Mouse (Mus musculus) kidney, embryonic 16.5 days (tissue): ENCODE data around the gene Pwwp2a. TPM values are rescaled to one million over a fixed set of nuclear protein-coding genes. Genes with fewer than 3 reads are reported as not detected.

Experiments
- ATAC-seq: fragments of 200-750 bp; cut with Nextera tagmentation; 2 replicates; pipeline ENCODE4 v1.8.0; 2017; ENCODE audit warnings: moderate TSS enrichment; ENCODE audit not compliant: low FRiP score, low TSS enrichment
- H3K27ac ChIP-seq: fragments of 300-500 bp; sonication (generic); 2 replicates; pipeline ENCODE4 v1.5.1; 2014; ENCODE audit warnings: low read length
- H3K27me3 ChIP-seq: fragments of 300-500 bp; sonication (generic); 2 replicates; pipeline ENCODE4 v1.6.1; 2014; ENCODE audit warnings: low read length, control low read depth, mixed read lengths; ENCODE audit not compliant: insufficient read depth
- H3K36me3 ChIP-seq: fragments of 300-500 bp; sonication (generic); 2 replicates; pipeline ENCODE4 v1.6.1; 2014; ENCODE audit warnings: low read length, control low read depth, mixed read lengths; ENCODE audit not compliant: insufficient read depth
- H3K4me1 ChIP-seq: fragments of 300-500 bp; sonication (generic); 2 replicates; pipeline ENCODE4 v1.6.1; 2014; ENCODE audit warnings: low read length, control low read depth, mixed read lengths; ENCODE audit not compliant: insufficient read depth
- H3K4me2 ChIP-seq: fragments of 300-500 bp; sonication (generic); replicated peaks from 2 replicates; pipeline ENCODE4 v1.6.1; 2014; ENCODE audit warnings: low read depth, low read length
- H3K4me3 ChIP-seq: fragments of 300-500 bp; sonication (generic); 2 replicates; pipeline ENCODE4 v1.5.1; 2014; ENCODE audit warnings: mild to moderate bottlenecking, low read length
- H3K9ac ChIP-seq: fragments of 300-500 bp; sonication (generic); replicated peaks from 2 replicates; pipeline ENCODE4 v1.6.1; 2014; ENCODE audit warnings: low read length
- H3K9me3 ChIP-seq: fragments of 300-500 bp; sonication (generic); 2 replicates; pipeline ENCODE4 v1.6.1; 2016; ENCODE audit warnings: low read length, control low read depth
- WGBS: fragments of 180-500 bp; shearing (Covaris S2); extraction: QIAGEN DNeasy Blood & Tissue Kit; methylation state at CpG from one replicate; pipeline ENCODE4 v1.1.7; 2014; 5-methylcytosine and 5-hydroxymethylcytosine counted together
- polyA plus RNA-seq: library from polyadenylated mRNA; unstranded; fragments of >200 nt; fragmentation: Nextera tagmentation; extraction: Ambion mirVana; gene quantifications from 2 replicates; pipeline ENCODE4 v1.2.1, GENCODE M21; 2015

The Pwwp2a gene
- polyA plus RNA-seq, 1 experiment from 2014 or later: 21.0 TPM

DNA sequence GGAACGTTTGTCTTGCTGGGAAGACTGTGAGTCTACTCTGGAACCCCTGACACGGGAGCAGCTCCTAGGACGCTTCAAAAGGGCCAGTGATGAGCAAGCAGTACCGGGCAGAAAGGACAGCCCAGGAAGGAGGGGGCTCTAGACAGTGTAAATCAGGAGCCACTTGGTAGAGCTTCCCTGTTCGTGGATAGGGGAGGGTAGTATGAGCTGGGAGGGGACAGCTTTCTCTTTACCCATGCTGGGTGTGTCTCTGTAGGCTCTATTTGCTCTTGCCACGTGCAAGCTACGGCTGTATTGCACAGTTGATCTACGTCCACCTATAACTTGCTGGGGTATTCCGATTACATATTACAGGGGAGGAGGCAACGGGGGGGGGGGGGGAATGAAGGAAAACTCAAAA is 25.3 kb upstream of the Pwwp2a start:
- Histone ChIP-seq H3K4me3 (no peak overlapping the region), H3K4me2 (no peak overlapping the region)

DNA sequence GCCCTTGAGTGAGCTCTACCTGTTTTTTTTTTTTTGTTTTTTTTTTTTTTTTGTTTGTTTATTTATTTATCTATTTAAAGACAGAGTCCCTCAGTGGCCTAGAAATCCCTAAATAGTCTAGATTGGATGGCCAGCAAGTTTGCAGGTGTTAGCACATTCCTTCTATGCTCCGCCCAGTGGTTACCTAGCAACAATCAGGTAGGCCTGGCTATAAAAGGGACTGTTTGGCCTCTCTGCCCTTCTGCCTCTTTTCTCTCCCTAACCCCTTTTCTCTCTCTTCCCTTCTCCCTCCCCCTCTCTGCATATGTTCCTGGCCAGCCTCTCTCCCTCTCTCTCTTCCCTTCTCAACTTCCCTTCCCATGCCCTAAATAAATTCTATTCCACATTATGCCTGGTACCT is 23.8 kb upstream of the Pwwp2a start:
- no peaks in the 10 kb centered on the region for H3K36me3 ChIP-seq
- no peak overlapping the region for H3K4me3 ChIP-seq
- no peak overlapping the region for H3K27ac ChIP-seq
- no peak overlapping the region for H3K4me2 ChIP-seq
- no peak for ATAC-seq
- H3K4me1 ChIP-seq: peaks cover 5% of the 10 kb centered on the region; the same call in 1 of the 2 replicates
- 0 out of 2 replicates have a peak, but pooled peaks cover 2% of the 10 kb centered on the region for H3K9me3 ChIP-seq
- 78% methylated on average over 1 of the region's 1 CpGs for WGBS
- no peak overlapping the region for H3K9ac ChIP-seq
- H3K27me3 ChIP-seq: no peaks in the 10 kb centered on the region

More for the DNA sequence above, 25.3 kb upstream of the Pwwp2a start:
- ATAC-seq: peak; percentile 55
- no peak overlapping the region for H3K9ac ChIP-seq
- 30% methylated on average over 10 of the region's 10 CpGs for WGBS
- H3K36me3 ChIP-seq: no peaks in the 10 kb centered on the region
- no peak overlapping the region for H3K27ac ChIP-seq
- no peaks in the 10 kb centered on the region for H3K27me3 ChIP-seq
- H3K4me1 ChIP-seq: peaks cover 7% of the 10 kb centered on the region; the same call in 1 of the 2 replicates
- 0 out of 2 replicates have a peak, but pooled peaks cover 2% of the 10 kb centered on the region for H3K9me3 ChIP-seq

DNA sequence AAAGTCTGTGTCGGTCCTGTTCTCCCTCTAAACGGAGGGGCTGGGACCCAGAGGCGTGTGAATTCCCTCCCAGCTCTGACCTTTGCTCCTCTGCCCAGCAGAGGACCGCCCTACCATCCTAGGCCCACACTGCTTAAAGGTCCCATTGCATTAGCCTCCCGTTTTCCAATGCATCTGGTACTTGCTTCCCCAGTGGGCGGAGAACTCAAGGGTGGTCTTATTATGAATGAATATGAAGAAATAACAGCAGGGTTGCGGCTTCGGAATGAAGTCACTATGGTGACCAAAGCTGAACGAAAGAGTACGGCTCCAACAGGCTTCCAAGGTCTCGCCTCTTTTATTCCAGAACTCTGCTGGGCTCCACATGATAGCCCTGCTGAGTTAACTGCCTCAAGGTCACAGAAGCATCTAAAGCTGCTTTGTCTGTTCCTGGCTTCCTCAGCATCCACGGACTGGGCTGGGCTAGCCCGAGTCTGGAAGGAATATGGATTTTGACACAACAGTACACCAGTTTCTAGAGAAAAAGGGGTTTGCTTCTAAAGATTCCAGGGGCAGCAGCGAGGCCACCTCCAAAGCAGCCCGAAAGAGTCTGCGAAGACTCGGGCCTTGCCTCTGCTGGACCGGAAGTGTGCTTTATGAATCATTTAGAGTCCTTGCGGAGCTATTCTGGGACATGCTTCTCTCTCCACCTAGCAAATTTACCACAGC is 14.6 kb upstream of the Pwwp2a start:
- no peaks in the 10 kb centered on the region for H3K36me3 ChIP-seq
- no peaks in the 10 kb centered on the region for H3K27me3 ChIP-seq
- H3K9me3 ChIP-seq: no peaks in the 10 kb centered on the region; the same call in 1 of the 2 replicates
- 69% methylated on average over 19 of the region's 19 CpGs for WGBS
- no peak overlapping the region for H3K9ac ChIP-seq
- H3K4me2 ChIP-seq: no peak overlapping the region
- no peaks in the 10 kb centered on the region for H3K4me1 ChIP-seq
- no peak for ATAC-seq
- H3K27ac ChIP-seq: no peak overlapping the region
- H3K4me3 ChIP-seq: no peak overlapping the region

DNA sequence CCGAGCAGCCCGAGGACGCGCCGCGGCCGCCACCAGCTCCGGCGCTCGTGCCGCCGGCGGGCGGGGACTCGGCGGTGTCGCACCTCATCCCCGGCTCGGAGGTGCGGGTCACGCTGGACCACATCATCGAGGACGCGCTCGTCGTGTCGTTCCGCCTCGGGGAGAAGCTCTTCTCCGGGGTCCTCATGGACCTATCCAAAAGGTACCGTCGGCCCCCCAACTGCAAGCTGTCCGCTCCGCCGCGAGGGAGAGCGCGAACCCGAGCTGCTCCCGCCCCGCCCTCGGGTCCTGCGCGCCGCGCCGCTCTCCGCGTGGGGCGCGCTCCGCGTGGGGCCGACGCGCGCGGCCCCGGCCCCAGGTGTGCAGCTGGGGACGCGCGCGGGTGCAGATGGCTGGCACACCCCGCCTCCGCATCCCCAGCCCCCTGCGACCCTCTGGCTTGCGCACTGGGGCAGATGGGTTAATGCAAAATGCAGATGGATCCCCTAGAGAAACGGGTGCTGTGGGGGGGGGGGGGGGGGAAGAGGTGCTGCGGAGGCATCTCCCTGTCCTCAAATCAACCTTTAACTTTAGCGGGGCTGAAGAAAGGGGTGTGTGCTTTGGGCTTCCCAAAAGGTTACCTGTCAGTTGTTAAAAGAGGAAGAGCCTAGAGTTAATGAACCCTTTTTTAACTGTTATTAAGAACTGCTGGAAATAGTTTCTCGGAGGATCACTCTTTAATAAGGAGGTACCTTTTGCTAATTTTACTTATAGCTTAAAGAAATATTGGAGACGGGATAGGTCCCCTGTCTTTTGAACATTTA is 818 bp downstream of the Pwwp2a start:
- no peaks in the 10 kb centered on the region for H3K27me3 ChIP-seq
- peak; percentile 36 for ATAC-seq
- H3K4me3 ChIP-seq: peak overlapping the region; percentile 92
- under 1% methylated on average over 57 of the region's 72 CpGs for WGBS
- H3K27ac ChIP-seq: peak overlapping the region; percentile 83
- peak overlapping the region; percentile 73 for H3K4me2 ChIP-seq
- no peaks in the 10 kb centered on the region for H3K9me3 ChIP-seq
- H3K4me1 ChIP-seq: peaks cover 13% of the 10 kb centered on the region
- peak overlapping the region; percentile 97 for H3K9ac ChIP-seq
- no peaks in the 10 kb centered on the region for H3K36me3 ChIP-seq

DNA sequence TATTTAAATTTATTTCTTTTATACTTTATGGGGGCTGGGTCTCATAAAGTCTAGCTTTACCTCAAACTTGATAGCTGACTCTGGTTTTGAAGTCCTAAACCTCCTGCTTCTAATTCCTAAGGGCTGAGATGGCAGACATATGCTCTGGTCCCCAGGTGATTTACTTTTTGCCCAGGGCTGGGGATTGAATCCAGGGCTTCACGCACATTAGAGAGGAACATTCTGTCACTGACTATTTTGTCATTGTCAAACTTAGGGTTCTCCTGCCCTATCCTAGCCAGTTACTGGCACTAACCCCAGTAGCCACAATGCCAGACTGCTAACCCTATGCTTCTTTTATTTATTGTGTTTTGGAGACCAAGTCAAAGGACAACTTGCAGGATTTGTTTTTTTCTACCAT is 7.1 kb downstream of the Pwwp2a start:
- no peaks in the 10 kb centered on the region for H3K9me3 ChIP-seq
- H3K4me2 ChIP-seq: no peak overlapping the region
- WGBS: 86% methylated on average over 1 of the region's 1 CpGs
- H3K36me3 ChIP-seq: peaks cover 29% of the 10 kb centered on the region
- no peaks in the 10 kb centered on the region for H3K27me3 ChIP-seq
- H3K4me1 ChIP-seq: no peaks in the 10 kb centered on the region
- H3K9ac ChIP-seq: no peak overlapping the region
- no peak overlapping the region for H3K27ac ChIP-seq
- H3K4me3 ChIP-seq: no peak overlapping the region
- ATAC-seq: no peak

DNA sequence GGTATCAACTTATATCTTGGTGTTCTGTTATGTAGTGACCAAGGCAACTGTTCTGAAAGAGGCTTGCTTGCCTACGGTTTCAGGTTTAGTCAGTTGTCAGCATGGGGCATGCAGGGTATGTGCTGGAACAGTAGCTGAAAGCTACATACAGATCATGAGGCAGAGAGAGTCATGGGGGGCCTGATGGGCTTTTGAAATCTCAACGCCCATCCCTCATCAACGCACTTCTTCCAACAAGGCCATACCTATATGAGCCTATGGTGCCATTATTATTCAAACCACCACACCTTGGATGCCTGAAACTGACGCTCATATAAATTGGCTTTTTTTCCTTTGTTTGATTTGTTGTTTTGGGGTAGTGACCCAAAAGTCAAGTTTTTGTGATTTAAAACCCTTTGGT is 14.8 kb downstream of the Pwwp2a start:
- H3K9ac ChIP-seq: no peak overlapping the region
- 86% methylated on average over 4 of the region's 4 CpGs for WGBS
- H3K27ac ChIP-seq: no peak overlapping the region
- no peak for ATAC-seq
- H3K4me3 ChIP-seq: no peak overlapping the region
- H3K27me3 ChIP-seq: no peaks in the 10 kb centered on the region
- H3K36me3 ChIP-seq: peaks cover 32% of the 10 kb centered on the region
- H3K4me2 ChIP-seq: no peak overlapping the region
- no peaks in the 10 kb centered on the region; the same call in 1 of the 2 replicates for H3K4me1 ChIP-seq
- H3K9me3 ChIP-seq: no peaks in the 10 kb centered on the region

DNA sequence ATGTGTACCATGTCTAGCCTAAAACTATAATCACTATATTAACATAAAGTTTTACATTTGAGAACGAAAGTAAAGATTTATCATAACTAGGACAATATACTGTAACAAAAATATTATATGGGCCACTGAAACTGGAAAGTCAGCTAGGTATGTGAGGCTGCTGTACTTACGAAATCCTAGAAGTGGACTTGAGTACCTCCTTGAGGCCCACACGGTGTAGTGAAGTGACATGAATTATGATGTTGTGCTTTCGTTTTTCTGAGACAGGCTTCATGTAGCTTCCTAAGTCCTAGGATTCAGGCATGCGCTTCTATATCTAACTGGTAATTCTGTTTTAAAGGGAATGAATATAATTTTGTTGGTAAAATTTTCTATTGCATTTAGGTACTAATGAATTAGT is 16.8 kb downstream of the Pwwp2a start:
- H3K9me3 ChIP-seq: no peaks in the 10 kb centered on the region
- no peaks in the 10 kb centered on the region for H3K27me3 ChIP-seq
- peaks cover 14% of the 10 kb centered on the region for H3K36me3 ChIP-seq
- ATAC-seq: no peak
- H3K4me1 ChIP-seq: no peaks in the 10 kb centered on the region; the same call in 1 of the 2 replicates
- no peak overlapping the region for H3K9ac ChIP-seq
- no peak overlapping the region for H3K27ac ChIP-seq
- H3K4me3 ChIP-seq: no peak overlapping the region
- H3K4me2 ChIP-seq: no peak overlapping the region
- 48% methylated on average over 5 of the region's 5 CpGs for WGBS

DNA sequence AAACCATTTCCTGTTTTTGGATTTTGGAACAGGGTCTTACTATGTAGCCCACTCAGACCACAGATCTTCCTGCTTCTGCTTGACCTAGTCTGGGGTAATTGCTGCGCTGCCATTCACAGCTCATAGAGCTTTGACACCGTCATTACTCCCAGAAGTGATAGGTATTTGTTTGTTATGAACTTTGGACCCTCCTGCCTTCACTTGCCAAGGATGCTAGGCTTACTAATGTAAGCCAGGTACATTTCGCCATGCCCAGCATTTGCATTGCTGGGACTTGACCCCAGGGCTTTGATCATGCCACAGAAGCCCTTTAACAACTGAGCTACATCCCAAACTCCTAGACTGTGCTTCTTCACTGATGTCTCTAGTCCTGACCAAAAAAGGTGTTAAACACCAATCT is 18.5 kb downstream of the Pwwp2a start:
- no peaks in the 10 kb centered on the region; the same call in 1 of the 2 replicates for H3K4me1 ChIP-seq
- WGBS: 90% methylated on average over 3 of the region's 3 CpGs
- no peak for ATAC-seq
- no peak overlapping the region for H3K9ac ChIP-seq
- H3K27me3 ChIP-seq: no peaks in the 10 kb centered on the region
- H3K36me3 ChIP-seq: peaks cover 16% of the 10 kb centered on the region
- no peak overlapping the region for H3K4me2 ChIP-seq
- no peaks in the 10 kb centered on the region for H3K9me3 ChIP-seq
- H3K27ac ChIP-seq: no peak overlapping the region
- H3K4me3 ChIP-seq: no peak overlapping the region

DNA sequence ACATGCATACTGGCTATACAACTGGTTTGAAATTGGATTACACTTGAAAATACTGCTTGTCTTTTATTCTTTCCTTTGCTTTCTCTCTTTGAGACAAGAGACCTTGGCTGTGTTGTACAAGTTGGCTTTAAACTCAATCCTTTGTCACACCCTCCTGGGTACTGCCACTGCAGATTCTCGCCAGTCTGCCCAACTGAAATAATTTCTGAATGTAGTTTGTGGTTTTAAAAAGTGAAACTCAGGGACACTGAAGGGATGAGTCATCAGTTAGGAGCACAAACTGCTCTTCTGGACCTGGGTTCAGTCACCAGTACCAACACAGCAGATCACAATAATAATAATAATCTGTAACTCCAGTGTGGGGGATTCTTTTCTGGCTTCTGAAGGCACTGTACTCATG is 21.8 kb downstream of the Pwwp2a start:
- Histone ChIP-seq H3K9me3 (no peaks in the 10 kb centered on the region), H3K9ac (no peak overlapping the region), H3K27ac (no peak overlapping the region), H3K4me3 (no peak overlapping the region), H3K4me2 (no peak overlapping the region), H3K36me3 (peaks cover 20% of the 10 kb centered on the region), H3K4me1 (no peaks in the 10 kb centered on the region), H3K27me3 (no peaks in the 10 kb centered on the region)
- WGBS: 86% methylated on average over 1 of the region's 1 CpGs
- ATAC-seq: no peak

DNA sequence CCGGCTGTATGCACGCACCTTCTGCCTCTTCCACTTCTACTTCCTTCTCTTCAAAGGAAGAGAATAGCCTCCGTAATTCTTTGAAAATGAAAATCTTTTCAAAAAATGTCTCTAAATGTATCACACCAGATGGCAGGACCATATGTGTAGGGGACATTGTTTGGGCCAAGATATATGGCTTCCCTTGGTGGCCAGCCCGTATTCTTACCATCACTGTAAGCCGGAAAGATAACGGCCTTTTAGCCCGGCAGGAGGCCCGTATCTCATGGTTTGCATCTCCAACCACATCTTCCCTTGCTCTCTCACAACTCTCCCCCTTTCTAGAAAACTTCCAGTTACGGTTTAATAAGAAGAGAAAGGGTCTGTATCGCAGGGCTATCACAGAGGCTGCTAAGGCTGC is 24.0 kb downstream of the Pwwp2a start:
- Histone ChIP-seq H3K27ac (no peak overlapping the region), H3K9me3 (no peaks in the 10 kb centered on the region), H3K4me2 (no peak overlapping the region), H3K36me3 (peaks cover 20% of the 10 kb centered on the region), H3K9ac (no peak overlapping the region), H3K4me1 (no peaks in the 10 kb centered on the region), H3K27me3 (no peaks in the 10 kb centered on the region), H3K4me3 (no peak overlapping the region)
- ATAC-seq: no peak
- 92% methylated on average over 10 of the region's 10 CpGs for WGBS
